Mouse (Mus musculus): Measurements from ENCODE around the gene 2210408I21Rik. TPM values are rescaled to one million over a fixed set of nuclear protein-coding genes. Genes with fewer than 3 reads are reported as not detected.

The 2210408I21Rik gene
- total RNA-seq, 2 experiments from 2014 or later: 24.3 to 26.0 TPM

Other genes starting within 250 kb of the 2210408I21Rik start
- 10 to 100 TPM; 25.1 to 25.4 TPM for gene Slf1, start 67 bp upstream of the 2210408I21Rik start, total RNA-seq (2021)